Mouse (Mus musculus): ENCODE results near the gene Gm10563. TPM values are rescaled to one million over a fixed set of nuclear protein-coding genes. Genes with fewer than 3 reads are reported as not detected.

The Gm10563 gene
- polyA plus RNA-seq, 1 experiment from 2014 or later = not detected

GRCm38 (mm10) chr4:155595777-155596176, 49.4 kb downstream of the Gm10563 start:
- H3K4me2 ChIP-seq (ENCODE audit: low read length) = no peak overlapping the region
- ATAC-seq (ENCODE audit: low FRiP score, low TSS enrichment) = no peak
- H3K36me3 ChIP-seq (ENCODE audit: control insufficient read depth, insufficient read depth, low read length) = 0 out of 2 replicates have a peak, but pooled peaks cover 4% of the 10 kb centered on the region
- H3K9me3 ChIP-seq (ENCODE audit: control insufficient read depth, low read length) = no peaks in the 10 kb centered on the region
- no peak overlapping the region for H3K27ac ChIP-seq (replicated peaks; ENCODE audit: low read depth, low read length)
- no peak overlapping the region for H3K9ac ChIP-seq (replicated peaks; ENCODE audit: low read length)
- no peaks in the 10 kb centered on the region for H3K4me1 ChIP-seq (ENCODE audit: control insufficient read depth, insufficient read depth, low read length)
- 82% methylated on average over 3 of the region's 3 CpGs for WGBS
- no peak for DNase-seq
- no peak overlapping the region for H3K4me3 ChIP-seq (replicated peaks; ENCODE audit: low read depth, low read length)
- no peaks in the 10 kb centered on the region for H3K27me3 ChIP-seq (ENCODE audit: control insufficient read depth, insufficient read depth, low read length)

DNA sequence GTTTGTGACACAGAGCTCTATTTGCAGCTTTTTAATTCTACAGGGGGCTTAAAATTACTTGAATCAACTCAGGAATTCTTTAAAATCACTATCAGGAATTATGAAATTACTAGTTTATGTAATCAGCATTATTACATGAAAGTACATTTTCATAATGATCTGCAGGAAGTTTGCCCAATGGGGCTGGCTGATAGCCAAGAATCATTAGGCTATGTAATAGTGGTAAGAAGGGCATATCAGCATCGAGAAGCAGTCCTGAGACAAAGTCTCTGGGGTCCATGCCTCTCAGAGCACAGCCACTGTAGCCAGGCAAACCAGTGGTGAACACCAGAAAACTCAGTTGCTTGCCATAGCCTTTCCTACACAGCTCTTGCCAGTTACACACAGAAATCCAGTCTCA, 51.4 kb downstream of the Gm10563 start:
- Histone ChIP-seq H3K4me1 (ENCODE audit: control insufficient read depth, insufficient read depth, low read length) (no peaks in the 10 kb centered on the region), H3K9ac (replicated peaks; ENCODE audit: low read length) (no peak overlapping the region), H3K27me3 (ENCODE audit: control insufficient read depth, insufficient read depth, low read length) (no peaks in the 10 kb centered on the region), H3K9me3 (ENCODE audit: control insufficient read depth, low read length) (no peaks in the 10 kb centered on the region), H3K27ac (replicated peaks; ENCODE audit: low read depth, low read length) (no peak overlapping the region), H3K36me3 (ENCODE audit: control insufficient read depth, insufficient read depth, low read length) (peaks cover 23% of the 10 kb centered on the region), H3K4me3 (replicated peaks; ENCODE audit: low read depth, low read length) (no peak overlapping the region), H3K4me2 (ENCODE audit: low read length) (no peak overlapping the region)
- DNase-seq = no peak
- ATAC-seq (ENCODE audit: low FRiP score, low TSS enrichment) = no peak
- 54% methylated on average over 1 of the region's 1 CpGs for WGBS

DNA sequence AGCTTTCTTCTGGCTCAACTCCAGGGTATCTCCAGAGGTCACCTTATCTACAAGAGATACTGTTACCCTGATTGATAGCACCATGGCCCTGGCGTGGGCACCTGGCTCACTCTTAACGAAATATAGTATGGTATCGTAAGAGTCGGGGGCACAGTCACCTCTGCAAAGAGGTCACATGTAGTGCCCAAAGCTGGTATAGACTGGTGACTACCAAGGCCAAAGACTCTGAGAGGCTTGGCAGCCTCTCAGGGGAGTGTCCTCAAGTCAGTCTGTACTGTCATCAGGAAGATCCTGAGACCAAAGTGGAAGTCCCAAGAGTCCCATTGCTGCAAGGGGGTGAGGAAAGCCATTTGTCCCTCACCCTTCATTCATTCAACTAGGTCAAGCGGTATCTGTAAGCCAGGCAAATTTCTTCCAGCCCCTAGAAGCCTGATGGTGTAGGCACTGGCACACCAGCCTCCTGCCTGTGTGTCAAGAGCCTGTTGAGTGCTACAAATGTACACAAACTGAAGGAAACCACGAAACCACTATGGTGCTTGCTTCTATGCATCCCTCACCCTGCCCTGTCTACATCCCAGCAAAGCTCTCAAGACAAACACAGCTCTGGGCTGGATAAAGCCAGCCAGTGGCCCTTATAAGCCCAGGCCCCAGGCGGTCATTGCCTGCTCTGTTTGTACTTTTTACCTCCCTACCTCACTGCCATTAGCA, 54.0 kb downstream of the Gm10563 start:
- Histone ChIP-seq H3K4me1 (ENCODE audit: control insufficient read depth, insufficient read depth, low read length) (no peaks in the 10 kb centered on the region), H3K36me3 (ENCODE audit: control insufficient read depth, insufficient read depth, low read length) (peaks cover 49% of the 10 kb centered on the region), H3K4me2 (ENCODE audit: low read length) (no peak overlapping the region), H3K9me3 (ENCODE audit: control insufficient read depth, low read length) (no peaks in the 10 kb centered on the region), H3K27ac (replicated peaks; ENCODE audit: low read depth, low read length) (no peak overlapping the region), H3K9ac (replicated peaks; ENCODE audit: low read length) (no peak overlapping the region), H3K4me3 (replicated peaks; ENCODE audit: low read depth, low read length) (no peak overlapping the region), H3K27me3 (ENCODE audit: control insufficient read depth, insufficient read depth, low read length) (no peaks in the 10 kb centered on the region)
- 88% methylated on average over 7 of the region's 7 CpGs for WGBS
- ATAC-seq (ENCODE audit: low FRiP score, low TSS enrichment) = no peak
- DNase-seq = no peak

DNA sequence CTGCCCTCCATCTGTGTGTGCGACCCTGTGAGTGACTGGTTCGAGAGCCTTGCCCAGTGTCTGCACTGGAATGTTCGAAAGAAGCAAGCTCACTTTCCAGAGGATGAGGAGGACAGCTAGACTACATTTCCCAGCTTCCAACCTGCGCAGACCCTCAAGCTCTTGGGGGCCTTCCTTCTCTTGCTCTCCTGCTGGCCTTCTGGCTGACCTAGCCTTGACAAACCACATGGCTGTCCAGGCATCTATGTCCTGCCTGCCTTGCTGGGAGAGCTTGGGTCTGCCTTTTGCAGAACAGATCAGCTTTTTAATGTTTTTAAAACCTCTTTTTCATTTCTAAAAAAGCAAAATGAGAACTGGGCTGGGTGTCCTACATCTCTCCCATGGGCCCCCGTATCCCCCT, 55.9 kb downstream of the Gm10563 start:
- WGBS = 93% methylated on average over 5 of the region's 5 CpGs
- ATAC-seq (ENCODE audit: low FRiP score, low TSS enrichment) (no peak), DNase-seq (no peak)
- Histone ChIP-seq H3K27ac (replicated peaks; ENCODE audit: low read depth, low read length) (no peak overlapping the region), H3K4me3 (replicated peaks; ENCODE audit: low read depth, low read length) (no peak overlapping the region), H3K36me3 (ENCODE audit: control insufficient read depth, insufficient read depth, low read length) (peaks cover 67% of the 10 kb centered on the region), H3K4me1 (ENCODE audit: control insufficient read depth, insufficient read depth, low read length) (no peaks in the 10 kb centered on the region), H3K27me3 (ENCODE audit: control insufficient read depth, insufficient read depth, low read length) (no peaks in the 10 kb centered on the region), H3K9me3 (ENCODE audit: control insufficient read depth, low read length) (no peaks in the 10 kb centered on the region), H3K4me2 (ENCODE audit: low read length) (no peak overlapping the region), H3K9ac (replicated peaks; ENCODE audit: low read length) (no peak overlapping the region)

- H3K36me3 ChIP-seq (ENCODE audit: control insufficient read depth, insufficient read depth, low read length) = peaks cover 84% of the 10 kb centered on the region
- no peak for ATAC-seq (ENCODE audit: low FRiP score, low TSS enrichment)
- no peaks in the 10 kb centered on the region for H3K4me1 ChIP-seq (ENCODE audit: control insufficient read depth, insufficient read depth, low read length)
- DNase-seq = no peak
- WGBS = 95% methylated on average over 6 of the region's 6 CpGs
- no peaks in the 10 kb centered on the region for H3K9me3 ChIP-seq (ENCODE audit: control insufficient read depth, low read length)
- H3K9ac ChIP-seq (replicated peaks; ENCODE audit: low read length) = no peak overlapping the region
- no peaks in the 10 kb centered on the region for H3K27me3 ChIP-seq (ENCODE audit: control insufficient read depth, insufficient read depth, low read length)
- H3K27ac ChIP-seq (replicated peaks; ENCODE audit: low read depth, low read length) = no peak overlapping the region
- no peak overlapping the region for H3K4me3 ChIP-seq (replicated peaks; ENCODE audit: low read depth, low read length)
- no peak overlapping the region for H3K4me2 ChIP-seq (ENCODE audit: low read length)
Observed at GRCm38 (mm10) chr4:155582279-155582905, 62.8 kb downstream of the Gm10563 start.

DNA sequence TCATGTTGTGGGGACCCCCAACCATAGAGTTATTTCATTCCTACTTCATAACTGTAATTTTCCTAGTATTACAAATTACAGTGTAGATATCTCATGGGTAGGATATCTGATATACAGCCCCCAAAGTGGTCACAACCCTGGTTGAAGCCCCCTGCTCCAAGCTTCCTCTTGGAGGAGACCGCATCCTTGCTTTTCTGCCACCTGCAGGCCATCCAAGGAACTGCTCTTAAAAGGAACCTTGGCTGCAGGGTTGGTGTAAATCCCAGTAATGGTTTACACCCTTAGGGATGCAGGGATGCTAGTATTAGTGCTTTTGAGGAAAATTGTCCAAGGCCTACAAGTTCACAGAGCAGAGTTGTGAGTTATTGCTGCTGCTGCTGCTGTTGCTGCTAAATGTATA, 64.8 kb downstream of the Gm10563 start:
- no peak overlapping the region for H3K9ac ChIP-seq (replicated peaks; ENCODE audit: low read length)
- no peaks in the 10 kb centered on the region for H3K9me3 ChIP-seq (ENCODE audit: control insufficient read depth, low read length)
- no peak overlapping the region for H3K27ac ChIP-seq (replicated peaks; ENCODE audit: low read depth, low read length)
- WGBS = 24% methylated on average over 1 of the region's 1 CpGs
- no peaks in the 10 kb centered on the region for H3K4me1 ChIP-seq (ENCODE audit: control insufficient read depth, insufficient read depth, low read length)
- ATAC-seq (ENCODE audit: low FRiP score, low TSS enrichment) (no peak), DNase-seq (peak; percentile 81)
- peaks cover 70% of the 10 kb centered on the region for H3K36me3 ChIP-seq (ENCODE audit: control insufficient read depth, insufficient read depth, low read length)
- H3K4me3 ChIP-seq (replicated peaks; ENCODE audit: low read depth, low read length) = no peak overlapping the region
- H3K27me3 ChIP-seq (ENCODE audit: control insufficient read depth, insufficient read depth, low read length) = no peaks in the 10 kb centered on the region
- H3K4me2 ChIP-seq (ENCODE audit: low read length) = no peak overlapping the region

GRCm38 (mm10) chr4:155578336-155579125, 66.7 kb downstream of the Gm10563 start:
- DNase-seq = no peak
- no peaks in the 10 kb centered on the region for H3K4me1 ChIP-seq (ENCODE audit: control insufficient read depth, insufficient read depth, low read length)
- ATAC-seq (ENCODE audit: low FRiP score, low TSS enrichment) = no peak
- peaks cover 51% of the 10 kb centered on the region for H3K36me3 ChIP-seq (ENCODE audit: control insufficient read depth, insufficient read depth, low read length)
- no peak overlapping the region for H3K9ac ChIP-seq (replicated peaks; ENCODE audit: low read length)
- no peak overlapping the region for H3K4me2 ChIP-seq (ENCODE audit: low read length)
- H3K9me3 ChIP-seq (ENCODE audit: control insufficient read depth, low read length) = no peaks in the 10 kb centered on the region
- H3K4me3 ChIP-seq (replicated peaks; ENCODE audit: low read depth, low read length) = no peak overlapping the region
- H3K27ac ChIP-seq (replicated peaks; ENCODE audit: low read depth, low read length) = no peak overlapping the region
- no peaks in the 10 kb centered on the region for H3K27me3 ChIP-seq (ENCODE audit: control insufficient read depth, insufficient read depth, low read length)
- WGBS = 90% methylated on average over 7 of the region's 7 CpGs

GRCm38 (mm10) chr4:155577741-155578140, 67.5 kb downstream of the Gm10563 start:
- no peak for ATAC-seq (ENCODE audit: low FRiP score, low TSS enrichment)
- H3K4me2 ChIP-seq (ENCODE audit: low read length) = no peak overlapping the region
- DNase-seq = no peak
- H3K27ac ChIP-seq (replicated peaks; ENCODE audit: low read depth, low read length) = no peak overlapping the region
- H3K27me3 ChIP-seq (ENCODE audit: control insufficient read depth, insufficient read depth, low read length) = no peaks in the 10 kb centered on the region
- H3K4me3 ChIP-seq (replicated peaks; ENCODE audit: low read depth, low read length) = no peak overlapping the region
- no peaks in the 10 kb centered on the region for H3K9me3 ChIP-seq (ENCODE audit: control insufficient read depth, low read length)
- H3K36me3 ChIP-seq (ENCODE audit: control insufficient read depth, insufficient read depth, low read length) = peaks cover 46% of the 10 kb centered on the region
- 89% methylated on average over 5 of the region's 5 CpGs for WGBS
- H3K4me1 ChIP-seq (ENCODE audit: control insufficient read depth, insufficient read depth, low read length) = no peaks in the 10 kb centered on the region
- H3K9ac ChIP-seq (replicated peaks; ENCODE audit: low read length) = no peak overlapping the region
